Mouse (Mus musculus) kidney, adult 2 months (tissue): ENCODE data around the gene Rangrf. TPM values are rescaled to one million over a fixed set of nuclear protein-coding genes. Genes with fewer than 3 reads are reported as not detected.
"Not testable (repeated sequence)": the region's sequence is repeated elsewhere in the genome, so short reads cannot be mapped to it uniquely, and the experiment has no call there.

Experiments used
- DNase-seq: peaks from one replicate; pipeline ENCODE4 v3.0.0; 2021
- H3K27ac ChIP-seq: fragments of 200-500 bp; 2 replicates; pipeline ENCODE4 v1.5.1; 2012; ENCODE audit warnings: low read depth, low read length, control low read depth, inconsistent platforms; ENCODE audit not compliant: insufficient read depth
- H3K27me3 ChIP-seq: fragments of 200-500 bp; replicated peaks from 2 replicates; pipeline ENCODE4 v1.6.1; 2012; ENCODE audit warnings: mild to moderate bottlenecking, moderate library complexity, low read length, inconsistent platforms; ENCODE audit not compliant: control insufficient read depth, insufficient read depth
- H3K36me3 ChIP-seq: fragments of 200-500 bp; 2 replicates; pipeline ENCODE4 v1.6.1; 2012; ENCODE audit warnings: mild to moderate bottlenecking, moderate library complexity, low read length, inconsistent platforms; ENCODE audit not compliant: control insufficient read depth, insufficient read depth
- H3K4me1 ChIP-seq: fragments of 200-500 bp; 2 replicates; pipeline ENCODE4 v1.6.1; 2011; ENCODE audit warnings: low read length; ENCODE audit not compliant: control insufficient read depth, insufficient read depth
- H3K4me3 ChIP-seq: fragments of 200-500 bp; 2 replicates; pipeline ENCODE4 v1.5.1; 2011; ENCODE audit warnings: mild to moderate bottlenecking, low read depth, low read length, control low read depth; ENCODE audit not compliant: insufficient read depth
- CTCF ChIP-seq: fragments of 200-500 bp; conservative IDR thresholded peaks from 2 replicates; pipeline ENCODE4 v1.5.1; 2011; ENCODE audit warnings: low read depth, mild to moderate bottlenecking, control low read depth, low read length, moderate library complexity, mixed read lengths; ENCODE audit not compliant: insufficient read depth, insufficient read length
- POLR2A ChIP-seq: fragments of 200-500 bp; IDR thresholded peaks from one replicate; pipeline ENCODE4 v1.6.1; 2011; ENCODE audit warnings: low read depth, low read length, control low read depth
- WGBS: fragments of 180-500 bp; shearing (Covaris S2); methylation state at CpG from one replicate; pipeline ENCODE4 v1.1.7; 2018; 5-methylcytosine and 5-hydroxymethylcytosine counted together
- polyA plus RNA-seq: library from polyadenylated mRNA; depleted of rRNA; stranded (reverse); fragments of >200 nt; gene quantifications from 2 replicates; pipeline ENCODE4 v1.2.3, GENCODE M21; 2012

Gene Rangrf
- polyA plus RNA-seq, 1 experiment = 43.0 TPM

DNA sequence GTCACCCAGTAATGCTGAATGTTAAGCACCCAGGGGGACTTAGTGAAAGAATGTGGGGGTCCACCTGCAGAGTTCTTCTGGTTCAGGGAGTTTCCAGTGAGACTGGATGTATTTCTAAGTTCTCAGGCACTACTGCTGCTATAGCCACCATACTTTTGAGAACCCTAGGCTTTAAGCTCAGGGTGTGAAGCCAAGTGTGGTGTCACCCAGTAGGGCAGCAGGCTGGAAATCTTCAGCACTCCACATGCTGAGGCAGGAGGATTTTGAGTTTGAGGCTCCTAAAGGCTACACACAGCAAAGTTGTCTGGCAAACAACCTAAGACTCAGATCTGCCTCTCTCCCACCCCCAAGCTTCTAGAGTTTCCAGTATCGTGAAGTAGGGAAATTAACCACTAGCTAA, 8.4 kb downstream of the Rangrf start:
- H3K36me3 ChIP-seq = no peaks in the 10 kb centered on the region
- no peaks in the 10 kb centered on the region for H3K27me3 ChIP-seq
- no peak overlapping the region for H3K4me3 ChIP-seq
- H3K4me1 ChIP-seq = peaks cover 14% of the 10 kb centered on the region
- WGBS = 44% methylated on average over 1 of the region's 1 CpGs
- DNase-seq = no peak
- no peak overlapping the region for H3K27ac ChIP-seq
- TF ChIP-seq POLR2A (no peak), CTCF (no peak)

- WGBS = 41% methylated on average over 3 of the region's 3 CpGs
These were observed 9.1 kb downstream of the Rangrf start for GRCm38 (mm10) chr11:68965845-68966244.

DNA sequence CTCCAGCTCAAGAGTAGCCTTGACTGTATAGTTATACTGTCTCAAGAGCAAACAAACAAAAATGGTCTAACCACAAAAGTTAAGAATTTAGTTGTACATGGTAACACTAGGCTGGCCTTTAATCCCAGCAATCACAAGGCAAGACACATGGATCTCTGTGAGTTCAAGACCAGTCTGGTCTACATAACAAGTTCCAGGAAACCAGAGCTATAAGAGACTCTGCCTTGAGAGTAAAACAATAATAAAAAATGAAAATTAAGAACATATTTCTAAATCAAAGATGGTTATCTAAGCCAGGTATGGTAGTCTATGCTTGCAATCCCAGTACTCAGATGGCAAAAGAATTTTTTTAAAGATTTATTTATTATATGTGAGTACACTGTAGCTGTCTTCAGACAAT, 9.9 kb downstream of the Rangrf start:
- H3K4me3 ChIP-seq = no peak overlapping the region

More at GRCm38 (mm10) chr11:68965845-68966244, 9.1 kb downstream of the Rangrf start:
- Histone ChIP-seq H3K4me3 (no peak overlapping the region), H3K4me1 (peaks cover 14% of the 10 kb centered on the region), H3K27ac (no peak overlapping the region), H3K36me3 (no peaks in the 10 kb centered on the region), H3K27me3 (no peaks in the 10 kb centered on the region)
- no peak for TF ChIP-seq POLR2A
- TF ChIP-seq CTCF = no peak
- DNase-seq = peak; percentile 77

DNA sequence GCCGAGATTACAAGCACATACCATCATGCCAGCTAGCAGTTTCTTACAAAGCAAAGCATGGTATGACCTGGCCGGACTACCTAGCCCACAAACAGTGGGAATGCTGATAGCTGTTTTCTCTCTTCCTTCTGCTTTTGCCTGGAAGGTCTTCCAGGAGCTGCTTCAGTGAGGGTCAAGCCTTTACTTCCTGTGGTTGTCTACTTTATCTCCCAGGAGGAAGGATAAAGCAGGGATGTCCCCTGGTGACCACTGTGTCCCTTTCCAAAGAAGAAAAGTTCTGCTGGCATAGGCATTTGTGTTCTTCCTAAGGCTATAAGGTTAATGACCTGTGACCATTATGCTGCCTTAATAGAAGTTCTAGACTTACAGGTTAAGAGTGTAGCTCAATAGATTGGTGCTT, 11.6 kb downstream of the Rangrf start:
- Histone ChIP-seq H3K36me3 (no peaks in the 10 kb centered on the region), H3K4me3 (no peak overlapping the region), H3K27ac (no peak overlapping the region), H3K4me1 (peaks cover 9% of the 10 kb centered on the region), H3K27me3 (no peaks in the 10 kb centered on the region)
- no peak for TF ChIP-seq POLR2A
- no peak for TF ChIP-seq CTCF
- no peak for DNase-seq
- WGBS = 64% methylated on average over 2 of the region's 2 CpGs

More for the DNA sequence above, 9.9 kb downstream of the Rangrf start:
- Histone ChIP-seq H3K36me3 (no peaks in the 10 kb centered on the region), H3K4me1 (peaks cover 12% of the 10 kb centered on the region), H3K27ac (no peak overlapping the region), H3K27me3 (no peaks in the 10 kb centered on the region)
- DNase-seq = no peak
- TF ChIP-seq POLR2A (no peak), CTCF (no peak)

GRCm38 (mm10) chr11:68962159-68962558, 12.8 kb downstream of the Rangrf start:
- WGBS = 23% methylated on average over 11 of the region's 11 CpGs
- not testable (repeated sequence) for H3K27me3 ChIP-seq, H3K4me3 ChIP-seq, H3K36me3 ChIP-seq, DNase-seq, H3K27ac ChIP-seq, H3K4me1 ChIP-seq

- Histone ChIP-seq H3K27ac (no peak overlapping the region), H3K27me3 (no peaks in the 10 kb centered on the region), H3K36me3 (no peaks in the 10 kb centered on the region), H3K4me1 (peaks cover 3% of the 10 kb centered on the region), H3K4me3 (no peak overlapping the region)
- WGBS = 64% methylated on average over 3 of the region's 3 CpGs
- DNase-seq = no peak
- TF ChIP-seq POLR2A = no peak
- no peak for TF ChIP-seq CTCF
These were observed 13.4 kb downstream of the Rangrf start for GRCm38 (mm10) chr11:68961596-68961995.

DNA sequence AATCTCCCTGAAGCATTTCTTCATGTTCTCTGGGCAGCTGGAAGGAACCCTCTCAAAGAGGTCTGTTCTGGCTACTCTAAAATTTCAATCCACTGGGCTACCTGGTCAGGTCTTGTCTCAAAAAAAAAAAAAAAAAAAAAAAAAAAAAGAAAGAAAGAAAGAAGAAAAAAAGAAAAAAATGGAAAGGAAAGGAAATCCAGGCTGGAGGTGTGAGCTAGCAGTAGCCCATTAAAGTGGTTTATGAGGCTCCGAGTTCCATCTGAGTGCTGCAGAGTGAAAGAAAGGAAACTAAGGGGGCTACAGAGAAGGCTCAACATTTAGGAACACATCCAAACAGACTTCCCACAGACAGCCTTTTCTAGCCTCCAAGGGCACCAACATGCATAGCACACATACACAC, 17.0 kb downstream of the Rangrf start:
- Histone ChIP-seq H3K27ac (no peak overlapping the region), H3K4me3 (no peak overlapping the region), H3K27me3 (no peaks in the 10 kb centered on the region), H3K36me3 (no peaks in the 10 kb centered on the region), H3K4me1 (peaks cover 3% of the 10 kb centered on the region)
- TF ChIP-seq CTCF (no peak), POLR2A (no peak)
- WGBS = 88% methylated on average over 1 of the region's 1 CpGs
- DNase-seq = no peak

GRCm38 (mm10) chr11:68957308-68957707, 17.7 kb downstream of the Rangrf start, which contains the start of gene Arhgef15:
Arhgef15 (minus strand) TSS chr11:68957480.
- Histone ChIP-seq H3K27ac (peak within 1 kb of the TSS; percentile 80), H3K4me3 (peak within 1 kb of the TSS; percentile 76), H3K27me3 (no peaks in the 10 kb centered on the region), H3K4me1 (peaks cover 3% of the 10 kb centered on the region; the same call in 1 of the 2 replicates), H3K36me3 (no peaks in the 10 kb centered on the region)
- 64% methylated on average over 8 of the region's 8 CpGs for WGBS
- TF ChIP-seq CTCF (no peak), POLR2A (no peak)
- peak; percentile 47 for DNase-seq
